Mouse (Mus musculus): ENCODE results near the gene Drg2. TPM values are rescaled to one million over a fixed set of nuclear protein-coding genes. Genes with fewer than 3 reads are reported as not detected.

Drg2 gene
- polyA plus RNA-seq, 1 experiment, result 31.5 TPM

DNA sequence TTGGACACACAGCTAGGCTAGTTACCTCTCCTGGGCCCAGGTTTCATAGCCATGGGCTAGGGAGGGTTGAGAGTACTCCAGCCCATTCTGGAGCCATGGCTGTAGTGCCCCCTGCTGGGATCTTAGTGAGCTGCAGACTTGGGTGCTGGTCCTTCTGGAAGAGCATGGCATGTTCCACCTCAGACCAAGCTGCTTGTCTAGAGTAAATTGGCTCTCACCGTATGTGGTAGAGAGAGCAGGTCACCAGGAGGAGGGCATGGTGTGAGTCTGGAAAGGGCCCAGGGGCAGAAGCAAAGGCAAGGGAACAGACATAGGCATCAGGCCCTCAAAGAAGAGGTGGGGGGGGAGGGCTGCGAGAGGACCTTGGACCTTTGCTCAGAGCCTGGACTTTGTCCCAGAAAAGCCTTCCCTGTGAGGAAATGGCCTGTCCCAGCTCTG lies 11.6 kb downstream of the Drg2 start:
- WGBS, result 17% methylated on average over 2 of the region's 2 CpGs
- Histone ChIP-seq H3K4me3 (ENCODE audit: low read depth, low read length) (no peak overlapping the region), H3K27me3 (ENCODE audit: control insufficient read depth, insufficient read depth, low read length) (no peaks in the 10 kb centered on the region), H3K4me1 (ENCODE audit: control insufficient read depth, insufficient read depth, insufficient read length, low read length) (peaks cover 7% of the 10 kb centered on the region; the same call in 1 of the 2 replicates), H3K27ac (ENCODE audit: insufficient read depth, low read depth, low read length) (peak overlapping the region; percentile 33), H3K36me3 (ENCODE audit: control insufficient read depth, insufficient read depth, low read length) (peaks cover 65% of the 10 kb centered on the region)
- peak; percentile 76; the same call in 1 of the 2 replicates for TF ChIP-seq CTCF (IDR thresholded peaks at IDR 0.05; ENCODE audit: extremely low read depth, insufficient read length, insufficient replicate concordance, low read depth, low read length)
- TF ChIP-seq POLR2A (IDR thresholded peaks at IDR 0.05; ENCODE audit: low read depth, low read length), result no peak

DNA sequence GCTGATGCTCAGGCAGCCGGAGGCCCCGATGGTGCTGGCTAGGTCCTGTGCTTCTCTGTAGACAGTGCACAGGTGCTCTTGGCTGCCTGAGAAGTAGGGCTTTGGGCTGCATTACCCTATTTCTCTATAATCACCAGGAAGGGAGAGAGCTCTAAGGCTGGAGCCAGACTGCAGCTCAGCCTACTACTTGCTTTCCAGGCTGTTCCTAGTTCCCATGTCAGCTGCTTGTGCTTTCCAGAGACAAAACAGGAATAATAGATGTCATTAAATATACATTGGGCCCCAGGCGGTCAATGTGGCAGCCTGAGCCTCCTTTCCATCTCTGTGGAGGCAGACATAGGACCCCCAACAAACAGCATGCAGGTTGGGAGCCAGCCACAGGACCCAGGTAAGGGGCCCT lies 14.6 kb downstream of the Drg2 start, which contains the start of gene Myo15:
TSS of gene Myo15 (plus strand) at position 301 of the 400 bp plus-strand sequence.
- Histone ChIP-seq H3K36me3 (ENCODE audit: control insufficient read depth, insufficient read depth, low read length) (peaks cover 35% of the 10 kb centered on the region), H3K27ac (ENCODE audit: insufficient read depth, low read depth, low read length) (no peak within 1 kb of the TSS), H3K4me3 (ENCODE audit: low read depth, low read length) (no peak within 1 kb of the TSS), H3K27me3 (ENCODE audit: control insufficient read depth, insufficient read depth, low read length) (no peaks in the 10 kb centered on the region), H3K4me1 (ENCODE audit: control insufficient read depth, insufficient read depth, insufficient read length, low read length) (peaks cover 7% of the 10 kb centered on the region; the same call in 1 of the 2 replicates)
- WGBS, result 94% methylated on average over 3 of the region's 3 CpGs
- no peak for TF ChIP-seq POLR2A (IDR thresholded peaks at IDR 0.05; ENCODE audit: low read depth, low read length)
- no peak for TF ChIP-seq CTCF (IDR thresholded peaks at IDR 0.05; ENCODE audit: extremely low read depth, insufficient read length, insufficient replicate concordance, low read depth, low read length)

DNA sequence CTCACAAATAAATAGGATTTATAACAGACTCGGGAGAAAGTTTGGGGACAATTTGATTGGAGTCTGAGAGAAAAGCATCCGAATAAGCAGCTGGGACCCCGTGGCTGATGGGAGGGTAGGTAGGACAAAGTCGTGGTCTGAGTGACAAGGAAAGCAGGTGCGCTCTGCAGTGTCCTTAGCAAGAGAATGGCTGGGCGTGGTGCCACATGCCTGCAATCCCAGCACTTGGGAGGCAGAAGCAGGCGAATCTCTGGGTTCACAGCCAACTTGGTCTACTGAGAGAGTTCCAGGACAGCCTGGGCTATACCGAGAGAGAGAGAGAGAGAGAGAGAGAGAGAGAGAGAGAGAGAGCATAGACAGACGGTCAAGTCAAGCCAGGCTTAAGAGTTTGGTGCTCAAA lies 16.4 kb downstream of the Drg2 start:
- Histone ChIP-seq H3K4me1 (ENCODE audit: control insufficient read depth, insufficient read depth, insufficient read length, low read length) (peaks cover 6% of the 10 kb centered on the region; the same call in 1 of the 2 replicates), H3K36me3 (ENCODE audit: control insufficient read depth, insufficient read depth, low read length) (peaks cover 23% of the 10 kb centered on the region), H3K4me3 (ENCODE audit: low read depth, low read length) (no peak overlapping the region), H3K27ac (ENCODE audit: insufficient read depth, low read depth, low read length) (no peak overlapping the region), H3K27me3 (ENCODE audit: control insufficient read depth, insufficient read depth, low read length) (no peaks in the 10 kb centered on the region)
- WGBS, result 84% methylated on average over 9 of the region's 9 CpGs
- TF ChIP-seq CTCF (IDR thresholded peaks at IDR 0.05; ENCODE audit: extremely low read depth, insufficient read length, insufficient replicate concordance, low read depth, low read length) (no peak), POLR2A (IDR thresholded peaks at IDR 0.05; ENCODE audit: low read depth, low read length) (no peak)

- TF ChIP-seq POLR2A (IDR thresholded peaks at IDR 0.05; ENCODE audit: low read depth, low read length) (no peak), CTCF (IDR thresholded peaks at IDR 0.05; ENCODE audit: extremely low read depth, insufficient read length, insufficient replicate concordance, low read depth, low read length) (no peak)
- Histone ChIP-seq H3K27ac (ENCODE audit: insufficient read depth, low read depth, low read length) (no peak overlapping the region), H3K4me1 (ENCODE audit: control insufficient read depth, insufficient read depth, insufficient read length, low read length) (peaks cover 6% of the 10 kb centered on the region), H3K4me3 (ENCODE audit: low read depth, low read length) (no peak overlapping the region), H3K27me3 (ENCODE audit: control insufficient read depth, insufficient read depth, low read length) (no peaks in the 10 kb centered on the region), H3K36me3 (ENCODE audit: control insufficient read depth, insufficient read depth, low read length) (peaks cover 2% of the 10 kb centered on the region; the same call in 1 of the 2 replicates)
- 79% methylated on average over 5 of the region's 5 CpGs for WGBS
These were observed 20.1 kb downstream of the Drg2 start for GRCm38 (mm10) chr11:60474534-60474933.

GRCm38 (mm10) chr11:60475668-60476362 lies 21.4 kb downstream of the Drg2 start:
- no peak overlapping the region for H3K4me3 ChIP-seq (ENCODE audit: low read depth, low read length)
- peaks cover 6% of the 10 kb centered on the region for H3K4me1 ChIP-seq (ENCODE audit: control insufficient read depth, insufficient read depth, insufficient read length, low read length)
- no peak for TF ChIP-seq CTCF (IDR thresholded peaks at IDR 0.05; ENCODE audit: extremely low read depth, insufficient read length, insufficient replicate concordance, low read depth, low read length)
- TF ChIP-seq POLR2A (IDR thresholded peaks at IDR 0.05; ENCODE audit: low read depth, low read length), result no peak
- H3K36me3 ChIP-seq (ENCODE audit: control insufficient read depth, insufficient read depth, low read length), result no peaks in the 10 kb centered on the region
- H3K27ac ChIP-seq (ENCODE audit: insufficient read depth, low read depth, low read length), result no peak overlapping the region
- WGBS, result 88% methylated on average over 5 of the region's 5 CpGs
- H3K27me3 ChIP-seq (ENCODE audit: control insufficient read depth, insufficient read depth, low read length), result no peaks in the 10 kb centered on the region

GRCm38 (mm10) chr11:60478121-60478520 lies 23.7 kb downstream of the Drg2 start:
- H3K27me3 ChIP-seq (ENCODE audit: control insufficient read depth, insufficient read depth, low read length), result no peaks in the 10 kb centered on the region
- H3K4me1 ChIP-seq (ENCODE audit: control insufficient read depth, insufficient read depth, insufficient read length, low read length), result peaks cover 6% of the 10 kb centered on the region
- H3K4me3 ChIP-seq (ENCODE audit: low read depth, low read length), result no peak overlapping the region
- TF ChIP-seq CTCF (IDR thresholded peaks at IDR 0.05; ENCODE audit: extremely low read depth, insufficient read length, insufficient replicate concordance, low read depth, low read length), result no peak
- TF ChIP-seq POLR2A (IDR thresholded peaks at IDR 0.05; ENCODE audit: low read depth, low read length), result no peak
- H3K36me3 ChIP-seq (ENCODE audit: control insufficient read depth, insufficient read depth, low read length), result no peaks in the 10 kb centered on the region
- whole genome bisulfite sequencing, result 36% methylated on average over 17 of the region's 17 CpGs
- H3K27ac ChIP-seq (ENCODE audit: insufficient read depth, low read depth, low read length), result no peak overlapping the region

DNA sequence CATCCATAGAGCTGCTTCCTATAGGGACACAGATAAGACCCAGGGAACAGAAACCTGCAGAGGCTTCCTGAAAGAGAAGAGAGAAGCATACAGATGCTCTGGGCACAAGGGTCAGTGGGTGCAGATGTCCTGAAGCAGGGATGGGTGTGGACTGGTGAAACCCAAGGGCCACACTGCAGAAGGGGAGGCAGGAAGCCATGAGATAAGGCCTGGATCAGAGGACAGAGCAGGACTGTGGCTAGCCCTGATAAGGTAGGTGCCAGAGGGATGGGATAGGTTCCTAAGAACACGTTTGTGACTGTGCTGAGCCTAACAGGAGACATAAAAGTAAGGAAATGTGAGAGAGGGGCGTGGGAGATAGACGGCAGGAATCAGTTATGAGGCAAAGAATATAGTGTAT lies 31.9 kb downstream of the Drg2 start:
- TF ChIP-seq POLR2A (IDR thresholded peaks at IDR 0.05; ENCODE audit: low read depth, low read length) (no peak), CTCF (IDR thresholded peaks at IDR 0.05; ENCODE audit: extremely low read depth, insufficient read length, insufficient replicate concordance, low read depth, low read length) (no peak)
- WGBS, result 34% methylated on average over 3 of the region's 3 CpGs
- no peak overlapping the region for H3K27ac ChIP-seq (ENCODE audit: insufficient read depth, low read depth, low read length)
- H3K27me3 ChIP-seq (ENCODE audit: control insufficient read depth, insufficient read depth, low read length), result no peaks in the 10 kb centered on the region
- no peak overlapping the region for H3K4me3 ChIP-seq (ENCODE audit: low read depth, low read length)
- peaks cover 4% of the 10 kb centered on the region; the same call in 1 of the 2 replicates for H3K4me1 ChIP-seq (ENCODE audit: control insufficient read depth, insufficient read depth, insufficient read length, low read length)
- H3K36me3 ChIP-seq (ENCODE audit: control insufficient read depth, insufficient read depth, low read length), result no peaks in the 10 kb centered on the region
